Mouse (Mus musculus): ENCODE measurements around the gene Sec31b.

The Sec31b gene

GRCm38 (mm10) chr19:44487266-44487665, 58.4 kb downstream of the Sec31b start:
- in situ Hi-C loops (cut with MseI, MboI): no loop called here

GRCm38 (mm10) chr19:44476541-44476940, 69.1 kb downstream of the Sec31b start:
- in situ Hi-C loops (cut with MseI, MboI): loop anchor here (10.0 kb wide), 2 partner anchors 58 to 102 kb away; no protein-coding TSS in a partner anchor

- in situ Hi-C loops (cut with MseI, MboI): loop anchor here (10.0 kb wide), 2 partner anchors 60 to 100 kb away; no protein-coding TSS in a partner anchor
Measured at GRCm38 (mm10) chr19:44475268-44475667, 70.4 kb downstream of the Sec31b start.

- in situ Hi-C loops (cut with MseI, MboI): loop anchor here (10.0 kb wide), 2 partner anchors 61 to 99 kb away; no protein-coding TSS in a partner anchor
Measured at GRCm38 (mm10) chr19:44474158-44474557, 71.5 kb downstream of the Sec31b start.
